Mouse (Mus musculus): ENCODE results near the gene Lhb.
A peak's percentile ranks its signal among the peaks of the same experiment; 100 is the strongest.
"Not testable (repeated sequence)": the region's sequence is repeated elsewhere in the genome, so short reads cannot be mapped to it uniquely, and the experiment has no call there.

Lhb gene

GRCm38 (mm10) chr7:45455932-45456696, 35.5 kb downstream of the Lhb start:
- DNase-seq: peak in 1 of 2 experiments; percentile 50

GRCm38 (mm10) chr7:45456721-45457203, 36.1 kb downstream of the Lhb start:
- DNase-seq: peak in 1 of 2 experiments; percentile 34

- peak; percentile 36 to 50 for DNase-seq
Observed at GRCm38 (mm10) chr7:45457204-45458060, 36.8 kb downstream of the Lhb start.

GRCm38 (mm10) chr7:45458748-45459563, 38.3 kb downstream of the Lhb start:
- peak; percentile 89 to 93 for DNase-seq

- peak; percentile 95 to 98 for DNase-seq
Observed at GRCm38 (mm10) chr7:45459564-45460140, 39.0 kb downstream of the Lhb start, which contains the start of gene Ftl1. Gene Ftl1, minus strand, starts transcription at chr7:45459884.

GRCm38 (mm10) chr7:45460377-45460776, 39.8 kb downstream of the Lhb start:
- peak in 1 of 2 experiments; percentile 59 for DNase-seq

- DNase-seq: peak; percentile 75 to 84
Observed at GRCm38 (mm10) chr7:45460860-45461314, 40.3 kb downstream of the Lhb start.

- DNase-seq: peak in 1 of 2 experiments; percentile 37
Observed at GRCm38 (mm10) chr7:45461326-45461725, 40.7 kb downstream of the Lhb start.

- DNase-seq: no peak
Observed at GRCm38 (mm10) chr7:45461781-45462180, 41.2 kb downstream of the Lhb start.

GRCm38 (mm10) chr7:45462325-45462724, 41.7 kb downstream of the Lhb start:
- DNase-seq: no peak

GRCm38 (mm10) chr7:45462868-45463267, 42.2 kb downstream of the Lhb start:
- DNase-seq: not testable (repeated sequence)

GRCm38 (mm10) chr7:45463987-45464778, 43.6 kb downstream of the Lhb start:
- no peak for DNase-seq

- DNase-seq: no peak
Observed at GRCm38 (mm10) chr7:45465112-45465511, 44.5 kb downstream of the Lhb start.

GRCm38 (mm10) chr7:45465549-45465948, 44.9 kb downstream of the Lhb start:
- peak in 1 of 2 experiments; percentile 42 for DNase-seq

- DNase-seq: peak; percentile 98
Observed at GRCm38 (mm10) chr7:45466283-45467089, 45.9 kb downstream of the Lhb start, which contains the start of gene Bax. Gene Bax, minus strand, starts transcription at chr7:45466898.

GRCm38 (mm10) chr7:45467090-45467670, 46.6 kb downstream of the Lhb start:
- no peak for DNase-seq

- DNase-seq: peak; percentile 90
Observed at GRCm38 (mm10) chr7:45470869-45471268, 50.2 kb downstream of the Lhb start.

Data from kidney, postnatal 4 days (tissue).